Mouse (Mus musculus): ENCODE results near the gene Rora.

GRCm38 (mm10) chr9:69307974-69308373 lies 654.4 kb downstream of the Rora start:
- TF ChIP-seq CTCF (IDR thresholded peaks at IDR 0.05; ENCODE audit: low read depth) (no peak), EP300 (optimal IDR thresholded peaks at IDR 0.05) (no peak)

Data from stomach, postnatal 0 days (tissue).